Mouse (Mus musculus) lung, postnatal 25 days (tissue): ENCODE measurements at regions not wholly inside any gene's neighbourhood (a gene's known extent, or its start where the extent isn't known, plus 50 kb on each side); places are given as distances from the start of the nearest gene placed in this dataset.

Experiments
- DNase-seq: peaks from one replicate; pipeline ENCODE4 v3.0.0; 2022; ENCODE audit warnings: low spot score

DNA sequence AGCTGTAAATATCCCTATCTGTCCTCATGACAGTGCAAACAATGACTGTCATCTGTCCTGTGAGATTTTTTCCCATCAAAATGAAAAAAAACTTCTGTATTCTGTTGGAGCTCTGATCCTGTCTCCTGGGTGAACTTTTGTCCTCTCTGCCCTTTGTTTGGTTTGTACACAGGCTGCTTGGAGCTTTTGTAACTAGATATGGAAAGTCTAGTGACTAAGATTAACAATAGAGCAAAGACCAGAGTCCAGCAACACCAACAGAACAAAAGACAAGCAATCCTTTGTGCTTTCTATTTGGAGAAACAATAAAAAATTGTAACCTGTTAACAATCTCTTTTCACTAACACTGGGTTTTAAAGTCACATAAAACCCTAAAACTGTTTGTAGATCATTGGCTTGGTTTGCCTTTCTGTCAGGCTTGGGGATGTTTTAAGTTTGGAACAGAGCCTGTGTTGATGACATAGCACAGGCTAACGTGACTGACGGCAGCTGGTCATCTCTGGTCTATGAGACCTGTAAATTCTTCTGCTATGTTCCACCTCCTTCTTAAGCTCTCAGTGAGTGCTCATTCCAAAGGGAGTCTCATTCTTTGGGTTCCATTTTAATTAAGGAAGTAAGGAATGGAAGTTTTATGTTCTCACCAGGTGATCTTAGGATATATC lies 219.8 kb downstream of the Gm9733 start:
- DNase-seq, result no peak

DNA sequence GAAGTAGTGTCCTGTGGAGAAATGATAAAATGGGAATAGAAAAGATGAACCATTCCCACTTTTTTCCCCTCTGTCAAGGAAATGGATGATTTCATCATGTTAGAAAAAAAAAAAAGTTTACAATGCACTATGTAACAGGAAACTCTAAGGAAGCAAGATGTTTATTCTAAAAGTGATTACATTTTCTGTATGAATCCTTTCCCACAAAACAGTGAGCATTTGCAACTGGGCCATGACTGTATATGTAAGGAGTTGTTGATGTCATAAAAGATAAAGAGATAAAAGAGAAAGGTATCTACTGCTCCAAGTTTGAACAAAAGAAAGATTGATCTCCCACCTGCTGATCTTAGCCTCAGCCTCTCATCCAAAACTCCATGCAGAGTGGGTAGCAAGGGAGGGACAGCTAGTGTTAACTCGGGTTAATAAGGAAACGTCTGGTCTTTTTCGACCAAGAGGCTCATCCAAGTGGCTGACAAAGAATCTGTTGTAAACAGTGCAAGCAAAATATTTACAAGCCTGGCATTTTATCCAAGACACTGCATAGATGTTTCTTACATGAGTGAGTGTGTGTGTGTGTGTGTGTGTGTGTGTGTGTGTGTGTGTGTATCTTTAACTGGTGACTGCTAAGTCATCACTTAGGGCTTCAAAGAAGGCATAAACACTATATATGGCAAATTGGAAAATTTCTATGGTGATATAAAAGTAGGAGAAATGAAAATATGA lies 213.3 kb downstream of the Gm9733 start:
- peak; percentile 49 for DNase-seq

DNA sequence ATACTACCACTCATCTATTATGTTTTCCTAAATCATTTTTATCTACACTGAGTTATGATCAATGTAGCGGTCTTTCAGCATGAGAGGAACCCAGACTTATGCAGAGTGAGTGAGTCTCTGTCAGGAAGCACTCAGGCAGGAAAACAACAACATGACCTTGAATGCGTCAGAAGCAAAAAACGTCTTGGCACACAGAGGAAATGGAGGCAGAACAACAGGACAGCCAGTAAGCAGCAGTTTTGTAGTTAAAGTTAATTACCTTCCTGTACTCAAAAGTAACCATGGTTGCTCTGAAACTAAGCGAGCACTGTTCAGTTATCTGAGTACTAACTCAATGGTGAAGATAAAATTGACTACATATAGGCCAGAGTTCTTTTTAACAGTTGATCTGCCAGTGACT lies 205.4 kb downstream of the Gm9733 start:
- DNase-seq, result no peak

- no peak for DNase-seq
Observed at GRCm38 (mm10) chr3:15128370-15128769, 203.7 kb downstream of the Gm9733 start.

DNA sequence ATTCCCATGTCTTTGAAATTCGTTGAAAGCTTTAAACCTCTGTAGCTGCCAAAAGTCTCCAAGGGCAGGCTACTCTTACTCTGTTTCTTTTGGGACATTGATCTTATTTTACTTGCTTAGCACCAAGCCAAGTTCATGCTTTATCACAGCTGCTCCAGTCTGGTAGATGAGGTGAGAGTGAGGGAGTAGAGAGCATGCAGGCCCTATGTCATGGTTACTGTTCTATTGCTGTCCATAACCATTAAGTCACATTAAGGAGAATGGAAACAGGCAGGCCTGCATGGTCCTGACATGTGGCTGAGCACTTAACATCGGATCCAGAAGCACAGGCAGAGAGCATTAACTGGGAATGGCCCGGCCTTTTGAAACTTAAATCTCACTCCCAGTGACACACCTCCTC lies 203.1 kb downstream of the Gm9733 start:
- no peak for DNase-seq

- no peak for DNase-seq
Observed at GRCm38 (mm10) chr3:15129729-15130369, 202.3 kb downstream of the Gm9733 start.

DNA sequence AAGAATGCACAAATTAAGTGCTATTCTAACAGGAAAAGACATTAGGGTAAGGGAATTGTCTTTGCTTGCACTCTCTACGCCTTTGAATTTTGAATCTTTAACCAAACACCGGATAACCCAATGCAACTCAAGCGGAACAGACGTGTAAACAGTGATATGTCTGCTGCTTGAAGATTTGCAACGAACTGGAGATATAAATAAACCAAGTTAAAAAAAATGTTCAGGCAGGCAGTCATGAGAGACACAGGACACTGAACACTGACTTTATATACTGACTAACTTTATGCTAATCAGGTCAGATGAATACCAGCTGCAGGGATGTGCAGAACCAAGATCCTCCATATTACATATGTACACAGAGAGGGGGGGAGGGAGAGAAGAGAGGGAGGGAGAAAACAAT lies 200.0 kb downstream of the Gm9733 start:
- peak; percentile 51 for DNase-seq

GRCm38 (mm10) chr3:15139550-15139949 lies 192.6 kb downstream of the Gm9733 start:
- DNase-seq, result no peak

GRCm38 (mm10) chr3:15153710-15154109 lies 178.4 kb downstream of the Gm9733 start:
- DNase-seq, result no peak

DNA sequence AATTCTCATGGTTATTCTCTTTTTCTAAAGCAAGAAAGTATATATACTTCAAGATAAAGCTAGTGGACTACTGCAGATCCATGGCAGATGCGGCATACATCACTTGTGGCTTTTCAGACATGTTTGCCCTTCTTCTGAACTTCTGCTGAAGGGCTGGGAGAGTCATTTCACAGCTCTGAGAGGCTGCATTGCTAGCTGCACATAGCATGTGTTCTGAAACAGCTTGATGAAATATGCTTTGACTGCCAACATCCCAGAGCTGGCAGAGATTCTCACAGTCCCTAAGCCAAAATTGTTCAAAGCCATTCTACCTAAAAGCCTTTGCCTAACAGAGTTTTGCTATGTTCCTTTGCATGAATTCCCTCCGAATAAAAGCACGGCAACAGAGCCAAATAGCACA lies 177.9 kb downstream of the Gm9733 start:
- DNase-seq, result peak; percentile 48

DNA sequence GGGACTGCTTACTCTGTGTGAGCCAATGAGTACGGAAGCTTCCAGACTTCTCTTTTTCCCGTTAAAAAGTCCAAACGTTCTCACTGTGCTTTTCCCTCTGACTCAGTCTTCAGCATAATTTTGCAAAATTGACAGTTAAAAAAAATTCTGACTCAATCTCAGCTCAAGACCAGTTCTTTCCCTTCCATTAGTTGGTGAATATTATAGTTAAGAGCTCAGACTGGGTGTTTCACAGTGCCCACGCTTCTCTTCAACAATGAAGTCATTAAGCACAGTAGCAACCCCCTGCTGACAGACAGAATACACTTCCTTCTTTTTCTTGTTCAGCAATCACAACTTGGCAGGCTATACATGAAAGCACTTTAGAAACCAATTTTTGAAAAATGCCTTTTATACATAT lies 175.4 kb downstream of the Gm9733 start:
- no peak for DNase-seq

- DNase-seq, result no peak
Observed at GRCm38 (mm10) chr3:15157842-15158241, 174.3 kb downstream of the Gm9733 start.

- no peak for DNase-seq
Observed at GRCm38 (mm10) chr3:15158926-15159325, 173.2 kb downstream of the Gm9733 start.

DNA sequence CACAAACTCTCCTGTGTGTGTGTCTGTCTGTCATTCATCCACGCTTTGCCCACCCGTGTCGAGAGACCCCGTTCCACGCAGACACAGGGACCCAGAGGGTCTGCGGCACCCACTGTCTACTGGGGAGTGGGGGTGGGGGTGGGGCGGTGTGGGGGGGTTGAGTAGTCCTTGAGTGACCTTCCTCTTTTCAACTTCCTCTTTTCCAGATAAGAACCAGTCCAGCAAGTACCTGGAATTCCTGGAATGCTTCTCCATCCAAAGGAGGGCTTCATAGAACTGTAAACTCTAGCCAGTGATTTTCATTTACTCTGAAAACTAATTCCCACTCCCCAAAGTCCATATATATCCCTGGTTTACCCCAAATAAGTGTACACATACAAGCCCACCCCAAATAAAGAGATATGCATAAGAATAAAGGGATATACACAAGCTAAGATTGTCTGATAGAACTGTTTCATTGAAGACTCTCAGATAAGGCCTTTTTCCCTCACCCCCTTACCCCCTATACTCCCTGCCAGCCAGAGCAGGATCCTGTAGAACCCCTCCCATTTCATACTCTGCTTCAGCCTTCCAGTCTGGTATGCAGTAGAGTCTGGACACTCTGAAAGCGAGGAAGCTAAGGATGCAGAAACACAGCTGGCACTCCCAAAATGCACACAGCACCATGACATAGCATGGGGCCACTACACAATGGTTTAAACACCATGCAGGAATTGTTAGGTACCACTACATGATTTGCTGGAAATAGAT lies 172.0 kb downstream of the Gm9733 start:
- peak; percentile 38 for DNase-seq

DNA sequence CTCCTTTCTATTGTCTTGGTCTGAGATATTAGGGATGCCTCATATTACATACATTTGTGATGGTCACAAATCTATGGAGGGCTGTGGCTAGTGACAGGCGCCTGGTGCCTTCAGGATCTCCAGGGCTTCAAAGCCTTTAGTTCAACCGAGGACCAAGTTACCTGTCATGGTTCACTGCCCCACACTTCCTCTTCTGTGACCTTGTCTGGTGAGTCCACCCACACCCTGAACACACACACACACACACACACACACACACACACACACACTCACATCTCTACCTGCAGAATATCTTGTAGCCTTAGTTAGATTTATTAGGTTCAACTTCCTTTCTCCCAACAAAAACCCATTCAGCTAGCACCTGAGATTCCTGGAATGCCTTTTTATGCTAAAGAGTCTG lies 156.3 kb downstream of the Gm9733 start:
- DNase-seq, result no peak

DNA sequence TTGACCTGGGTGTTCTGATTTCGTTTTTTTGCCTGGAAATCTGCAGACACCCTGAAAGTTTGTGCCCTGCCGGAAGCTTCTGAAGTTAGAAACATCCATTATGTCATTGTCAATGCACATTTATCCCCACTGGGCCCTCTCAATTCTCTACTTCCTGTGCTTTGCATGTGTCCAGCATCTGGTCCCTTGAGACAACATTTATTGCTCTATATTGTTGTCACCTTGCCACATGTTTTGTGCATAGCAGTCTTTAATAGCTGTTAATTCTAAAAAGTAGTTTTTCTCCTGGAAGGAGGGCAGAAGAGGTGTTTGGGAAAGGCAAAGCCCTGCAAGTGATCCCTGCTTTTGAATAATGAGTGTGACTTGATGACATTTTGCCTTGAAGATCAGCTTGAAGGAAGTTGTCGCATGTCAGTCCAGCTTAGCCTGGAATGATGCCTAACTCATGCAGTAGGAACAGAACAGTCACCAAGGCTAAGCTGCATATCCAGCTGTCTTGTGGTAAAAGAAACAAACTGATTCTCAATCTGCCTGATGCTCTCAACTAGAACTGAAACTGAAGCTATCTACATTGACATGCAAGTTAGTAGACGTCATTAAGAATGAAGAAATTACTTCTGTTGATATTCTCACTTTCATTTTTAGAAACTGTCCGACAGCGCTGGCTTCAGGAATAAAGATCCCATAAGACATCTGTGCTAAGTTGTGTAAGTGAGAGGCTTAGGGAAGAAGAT lies 152.9 kb downstream of the Gm9733 start:
- no peak for DNase-seq

DNA sequence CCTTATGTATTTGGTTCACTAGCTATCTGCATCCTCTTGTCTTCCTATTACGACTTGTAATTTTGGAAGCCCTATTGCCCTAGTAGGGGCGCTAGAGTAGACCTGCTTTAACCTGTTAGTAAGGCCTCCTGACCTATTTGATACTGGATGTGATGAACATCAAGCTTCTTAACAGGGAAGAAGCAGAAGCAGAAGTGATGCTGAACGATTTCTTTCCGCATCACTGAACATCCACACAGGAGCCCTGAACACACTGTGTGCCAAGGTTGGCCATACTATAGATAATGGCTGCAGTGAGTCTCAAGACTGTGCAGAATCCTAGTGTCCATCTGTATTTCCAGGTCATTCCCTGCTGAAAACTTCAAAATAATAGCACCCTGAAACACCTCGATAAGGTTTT lies 151.0 kb downstream of the Gm9733 start:
- DNase-seq, result no peak

- no peak for DNase-seq
Observed at GRCm38 (mm10) chr3:15186731-15187130, 145.4 kb downstream of the Gm9733 start.

GRCm38 (mm10) chr3:15194362-15194761 lies 137.7 kb downstream of the Gm9733 start:
- peak; percentile 85 for DNase-seq

- peak; percentile 50 for DNase-seq
Observed at GRCm38 (mm10) chr3:15196101-15196500, 136.0 kb downstream of the Gm9733 start.

DNA sequence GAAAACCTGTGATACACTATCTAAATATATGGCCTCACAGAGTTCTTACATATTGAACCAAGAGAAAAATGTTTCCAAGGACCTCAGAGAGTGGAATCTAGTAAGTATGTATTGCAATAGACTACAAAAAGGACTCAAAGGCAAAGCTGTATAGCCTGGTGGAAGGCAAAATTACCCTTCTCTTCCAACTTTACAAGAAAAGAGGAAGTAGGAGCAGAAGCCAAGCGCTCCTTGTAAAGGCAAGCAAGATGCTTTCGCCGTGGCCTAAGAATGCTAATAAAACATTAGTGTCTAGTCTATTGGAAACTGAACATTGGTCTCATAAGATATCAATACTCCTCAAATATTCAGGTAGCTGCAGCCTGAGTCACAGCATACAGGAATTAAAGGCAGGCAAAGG lies 134.0 kb downstream of the Gm9733 start:
- no peak for DNase-seq

GRCm38 (mm10) chr3:15200309-15200708 lies 131.8 kb downstream of the Gm9733 start:
- DNase-seq, result no peak
